Mouse (Mus musculus): ENCODE measurements at regions not wholly inside any gene's neighbourhood (a gene's known extent, or its start where the extent isn't known, plus 50 kb on each side); places are given as distances from the start of the nearest gene placed in this dataset.
A peak's percentile ranks its signal among the peaks of the same experiment; 100 is the strongest.

- DNase-seq = no peak
Observed at GRCm38 (mm10) chr3:148658368-148658767, 332.0 kb downstream of the Adgrl2 start.

GRCm38 (mm10) chr3:148656187-148656586, 334.2 kb downstream of the Adgrl2 start:
- DNase-seq = no peak

- DNase-seq = no peak
Observed at GRCm38 (mm10) chr3:148650241-148650640, 340.1 kb downstream of the Adgrl2 start.

DNA sequence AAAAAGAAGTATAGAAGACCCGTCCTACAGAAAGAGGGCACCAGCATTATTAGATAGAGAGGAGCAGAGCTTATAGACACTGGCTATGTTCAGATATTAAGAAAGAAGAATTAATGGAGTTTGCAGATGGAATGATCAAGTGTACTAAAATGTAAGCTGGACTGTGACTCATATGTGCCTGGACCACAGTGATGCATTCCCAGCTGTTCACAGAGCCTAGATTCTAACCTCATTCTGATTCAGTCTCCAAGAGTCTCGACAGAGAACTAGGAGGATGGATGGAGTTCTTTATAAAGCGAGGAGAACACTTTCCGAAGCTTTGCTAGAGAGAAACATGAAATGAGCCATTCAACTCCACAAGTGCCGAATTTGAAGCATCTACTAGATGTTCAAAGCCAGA, 345.4 kb downstream of the Adgrl2 start:
- no peak for DNase-seq

GRCm38 (mm10) chr3:148641581-148641980, 348.8 kb downstream of the Adgrl2 start:
- no peak for DNase-seq

DNA sequence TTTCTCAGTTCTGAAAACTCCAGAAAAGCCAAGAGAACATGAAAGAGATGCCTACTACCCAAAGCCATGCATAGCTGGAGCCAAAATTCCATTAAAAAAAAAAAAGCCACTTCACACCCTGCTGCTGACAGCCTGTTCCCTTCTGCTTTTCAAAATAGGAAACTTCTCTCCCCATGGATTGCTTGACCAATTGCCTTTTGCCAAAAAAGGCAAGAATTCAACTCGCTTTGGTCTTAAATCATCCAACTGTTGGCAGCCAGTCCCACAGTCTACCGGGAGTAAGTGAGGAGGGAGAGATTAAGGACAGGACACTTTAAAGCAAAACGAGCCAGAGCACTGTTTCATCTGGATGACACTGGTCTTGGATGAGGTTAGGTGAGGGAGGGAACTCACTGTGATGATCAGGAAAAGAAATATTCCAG, 349.7 kb downstream of the Adgrl2 start:
- peak; percentile 13 to 46 for DNase-seq

GRCm38 (mm10) chr3:148635101-148635500, 355.3 kb downstream of the Adgrl2 start:
- DNase-seq = no peak

DNA sequence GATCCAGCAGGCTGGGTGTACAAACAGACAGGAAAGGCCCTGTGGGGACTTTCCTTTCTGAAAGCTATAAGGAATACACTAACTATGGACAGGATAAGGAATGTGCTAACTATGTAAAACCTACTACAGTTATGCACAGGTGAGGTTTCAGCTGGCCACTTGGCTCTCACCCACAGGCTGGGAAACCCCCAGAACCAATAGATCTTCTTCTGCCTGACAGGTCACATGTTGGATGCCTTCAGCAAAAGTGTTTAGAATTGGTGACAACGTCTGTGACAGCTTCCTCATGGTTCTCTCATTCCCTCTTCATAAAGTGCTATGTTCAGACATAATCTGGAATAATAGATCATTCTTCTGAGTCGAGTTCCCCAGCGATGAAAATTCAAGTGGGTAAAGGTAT, 356.0 kb downstream of the Adgrl2 start:
- DNase-seq = no peak

- no peak for DNase-seq
Observed at GRCm38 (mm10) chr3:148633291-148633690, 357.1 kb downstream of the Adgrl2 start.

DNA sequence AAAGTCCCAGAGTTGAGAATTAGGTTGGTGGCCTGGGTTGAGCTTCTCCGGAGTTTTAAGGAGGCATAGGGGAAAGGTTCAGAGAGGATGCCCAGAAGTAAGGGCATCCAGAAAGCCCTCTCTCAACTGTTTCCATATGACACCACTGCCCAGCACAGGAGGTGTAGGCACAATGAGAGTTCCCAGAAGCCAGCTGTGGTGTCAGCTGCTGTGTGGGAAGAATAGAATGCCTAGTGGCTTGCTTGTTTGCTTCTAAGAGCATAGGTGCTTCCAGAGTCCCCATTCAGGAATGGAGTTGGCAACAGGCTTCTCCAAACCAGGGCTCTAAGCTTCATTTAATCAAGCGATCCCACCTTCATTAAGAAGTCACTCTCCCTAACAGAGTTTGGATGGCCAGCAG, 357.9 kb downstream of the Adgrl2 start:
- DNase-seq = no peak

DNA sequence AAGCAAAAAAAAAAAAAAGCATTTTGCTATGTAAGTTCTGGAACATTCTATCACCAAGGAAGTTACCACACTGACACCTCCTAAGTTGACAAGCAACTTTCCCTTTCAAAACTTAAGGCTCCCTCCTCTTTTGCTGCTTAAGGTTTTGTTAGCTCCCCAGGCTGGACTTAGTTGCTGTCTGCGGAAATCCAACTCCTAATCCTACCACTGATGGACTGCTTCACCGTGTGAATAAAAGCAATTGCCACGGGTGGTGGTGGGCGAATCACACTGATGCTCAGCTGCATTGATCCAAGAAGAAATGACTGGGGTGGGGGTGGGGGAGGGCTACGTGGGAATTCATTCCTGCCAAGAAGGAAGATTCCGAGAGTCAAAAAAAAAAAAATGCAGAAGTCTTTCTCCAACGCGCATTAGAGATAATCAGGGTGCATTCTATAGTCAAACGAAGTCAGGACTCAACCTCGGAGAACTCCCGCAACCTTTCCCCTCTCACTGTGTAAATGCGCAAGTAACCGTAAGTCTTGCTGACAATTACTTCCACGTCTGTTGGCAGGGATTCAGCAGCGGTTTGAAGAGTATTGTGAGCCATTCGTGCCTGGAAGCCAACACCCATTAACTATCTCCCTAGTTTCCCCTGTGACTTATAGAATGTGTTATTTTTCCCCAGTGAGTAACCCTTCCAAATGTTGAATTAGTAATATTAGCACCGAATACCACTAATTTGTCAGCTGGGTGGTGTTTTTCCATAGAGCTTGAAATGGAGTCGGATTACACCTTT, 358.8 kb downstream of the Adgrl2 start:
- peak in 1 of 2 experiments; percentile 5 for DNase-seq

- no peak for DNase-seq
Observed at GRCm38 (mm10) chr3:148630865-148631264, 359.5 kb downstream of the Adgrl2 start.

DNA sequence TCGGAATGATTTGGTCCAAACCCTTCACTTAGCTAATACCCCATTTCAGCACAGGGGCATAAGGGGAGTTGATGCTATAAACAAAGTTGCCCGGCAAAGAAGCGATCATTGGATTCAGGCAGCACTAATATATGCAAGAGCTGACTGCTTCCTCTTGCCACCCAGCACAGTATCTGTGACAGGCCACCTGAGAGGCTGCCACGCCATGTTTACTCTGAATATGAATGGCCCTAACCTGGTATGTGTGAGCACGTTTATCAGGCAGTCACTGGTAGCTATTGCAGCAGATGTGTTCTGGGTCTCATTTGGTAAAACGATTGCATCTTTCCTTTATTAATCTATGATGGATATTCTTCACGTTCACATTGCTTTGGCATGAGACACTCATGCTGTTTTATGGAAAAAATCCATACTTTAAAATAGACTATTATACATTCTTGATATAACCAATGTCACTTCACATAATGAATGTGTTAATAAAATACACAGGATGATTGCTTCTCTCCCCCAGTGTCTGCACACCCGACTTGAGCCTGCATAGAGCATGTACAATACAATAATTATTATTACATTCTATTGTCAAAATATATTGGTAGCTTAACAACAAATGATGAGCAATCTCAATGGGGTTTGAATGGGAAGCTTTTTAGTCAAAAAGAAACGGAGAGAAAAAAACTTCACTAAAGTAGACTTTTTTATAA, 375.2 kb downstream of the Adgrl2 start:
- no peak for DNase-seq

GRCm38 (mm10) chr3:148613443-148613842, 376.9 kb downstream of the Adgrl2 start:
- DNase-seq = no peak

GRCm38 (mm10) chr3:148603276-148603675, 387.1 kb downstream of the Adgrl2 start:
- DNase-seq = no peak

DNA sequence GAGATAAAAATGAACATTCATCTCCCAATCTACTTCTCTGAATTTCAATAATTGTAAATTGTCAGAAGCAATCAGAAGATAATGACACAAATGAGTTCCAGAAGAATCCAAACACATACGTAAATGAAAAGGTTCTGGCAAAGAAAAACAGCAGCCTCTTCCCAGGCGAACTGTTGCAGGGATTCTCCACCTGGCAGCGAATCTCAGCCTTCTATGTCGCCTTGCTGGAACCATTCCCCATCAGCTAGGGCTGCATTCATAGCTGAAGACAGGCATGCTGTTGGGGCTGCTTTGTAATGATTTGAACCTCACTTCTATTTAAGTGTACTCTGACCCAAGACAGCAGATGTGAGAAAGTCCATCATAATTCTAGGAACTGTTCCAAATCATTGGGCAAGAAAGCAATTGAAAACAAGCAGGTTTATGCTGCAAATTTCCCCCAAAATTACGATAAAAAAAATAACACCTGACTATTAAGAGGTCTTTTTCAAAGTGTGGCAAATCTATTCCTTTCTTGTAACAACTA, 387.6 kb downstream of the Adgrl2 start:
- DNase-seq = no peak

DNA sequence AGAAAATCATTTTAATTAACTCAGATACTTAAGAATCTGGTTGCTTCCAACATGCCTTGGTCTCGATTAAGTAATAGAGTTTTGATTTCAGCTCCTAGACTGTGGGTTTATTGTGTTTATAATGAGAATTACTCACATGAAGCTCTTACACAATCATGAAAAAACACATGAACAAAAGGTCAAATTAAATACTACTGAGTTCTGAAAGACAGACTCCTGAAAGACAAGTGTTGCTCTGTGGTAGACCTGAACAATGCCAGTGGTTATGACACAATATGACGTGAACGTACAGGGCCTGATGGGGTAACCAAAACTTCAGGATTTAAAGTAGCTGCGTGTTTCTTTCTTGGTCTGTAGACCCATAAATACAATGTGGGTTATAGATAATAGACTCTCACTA, 394.8 kb downstream of the Adgrl2 start:
- DNase-seq = no peak

DNA sequence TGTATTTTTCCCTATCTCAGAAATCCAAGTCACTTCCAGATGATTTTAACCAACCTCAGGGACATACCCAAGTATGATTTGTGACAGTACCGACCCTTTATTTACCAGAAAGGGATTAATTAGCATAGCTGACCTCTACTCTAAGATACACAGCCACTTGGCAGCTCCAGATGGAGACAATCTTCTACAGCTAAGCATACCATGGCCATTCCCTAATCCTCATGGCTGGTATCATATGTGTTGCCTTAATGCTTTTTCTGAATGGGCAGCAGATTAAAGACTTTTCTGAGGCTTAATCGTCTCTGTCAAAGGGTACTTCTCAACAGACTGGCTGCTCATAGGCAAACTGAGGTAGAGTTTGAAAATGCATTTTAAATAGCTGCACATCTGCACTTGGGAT, 400.8 kb downstream of the Adgrl2 start:
- no peak for DNase-seq

DNA sequence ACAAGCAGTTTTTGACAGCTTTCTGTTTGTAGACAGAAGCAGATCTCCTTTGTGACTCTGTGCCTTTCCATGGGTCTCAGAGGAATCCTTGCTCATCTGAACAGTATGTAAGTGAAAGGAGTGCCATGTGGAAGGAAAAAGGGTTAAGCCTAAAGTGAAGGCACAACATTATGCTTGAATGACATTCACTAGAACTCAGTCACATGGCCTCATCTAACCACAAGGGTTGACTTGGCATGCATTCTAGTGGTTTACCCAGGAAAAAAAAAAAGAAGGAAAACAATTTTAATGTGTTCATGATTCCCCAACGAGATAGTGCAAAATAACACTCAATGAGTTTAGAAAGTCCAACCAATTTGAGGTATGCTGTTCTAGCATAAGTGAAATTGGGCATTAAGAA, 414.6 kb downstream of the Adgrl2 start:
- DNase-seq = no peak

GRCm38 (mm10) chr3:148572493-148572892, 417.9 kb downstream of the Adgrl2 start:
- no peak for DNase-seq

- DNase-seq = no peak
Observed at GRCm38 (mm10) chr3:148564716-148565115, 425.6 kb downstream of the Adgrl2 start.

DNA sequence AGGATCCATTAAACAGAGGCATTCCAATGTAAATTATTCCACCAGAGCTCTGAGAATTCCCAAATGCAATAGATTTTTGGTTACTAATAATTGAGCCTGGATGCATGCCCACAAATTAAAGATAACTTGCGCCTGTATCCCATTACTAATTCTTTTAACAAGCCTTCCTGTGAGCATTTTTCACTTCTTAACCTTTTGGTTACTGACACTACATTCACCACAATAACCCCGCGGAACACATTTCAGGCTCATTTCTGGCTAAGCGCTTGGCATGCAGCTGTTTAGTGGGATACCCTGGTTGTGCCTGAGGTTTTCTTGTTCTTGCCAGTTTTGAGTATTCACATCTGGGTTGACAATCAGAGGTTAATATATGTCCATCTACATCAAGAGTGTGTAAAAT, 429.1 kb downstream of the Adgrl2 start:
- no peak for DNase-seq

DNA sequence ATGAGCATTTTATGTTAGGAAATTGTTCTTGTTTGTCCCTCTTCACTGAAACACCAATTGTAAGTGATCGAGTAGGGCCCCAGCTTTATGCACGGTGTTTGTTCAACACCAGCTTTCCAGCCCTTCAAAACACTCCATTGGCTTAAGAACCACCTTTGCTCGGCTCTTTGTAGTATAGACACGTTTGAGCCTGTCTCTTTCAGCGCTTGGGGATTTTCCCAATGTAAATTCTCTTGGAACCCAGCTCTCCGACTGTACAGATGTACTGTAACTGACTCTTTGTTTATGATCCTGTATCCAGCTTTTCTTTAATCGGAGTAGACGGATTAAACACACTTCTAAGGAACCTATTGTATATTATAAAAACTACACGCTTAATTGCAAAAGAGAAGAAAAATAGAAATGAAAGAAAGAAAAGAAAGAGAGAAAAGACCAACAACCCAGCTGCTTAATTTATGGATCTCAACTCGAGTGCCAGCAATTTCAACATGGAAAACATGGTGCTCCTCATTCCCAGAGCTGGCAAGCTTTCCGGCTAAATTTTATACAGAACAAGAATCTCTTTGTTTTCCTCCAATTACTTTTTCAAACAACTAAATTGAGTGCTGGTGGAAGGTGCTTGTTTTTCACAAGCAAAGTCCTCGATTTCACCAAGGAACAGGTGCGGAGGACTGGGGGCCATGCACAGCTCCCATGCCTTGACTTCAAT, 430.4 kb downstream of the Adgrl2 start:
- no peak for DNase-seq

All from kidney, postnatal 25 days (tissue).